Mouse (Mus musculus): ENCODE results near the gene Pitpnm1. TPM values are rescaled to one million over a fixed set of nuclear protein-coding genes. Genes with fewer than 3 reads are reported as not detected.

Pitpnm1 gene
- total RNA-seq, 2 experiments from 2014 or later: 192 to 214 TPM

DNA sequence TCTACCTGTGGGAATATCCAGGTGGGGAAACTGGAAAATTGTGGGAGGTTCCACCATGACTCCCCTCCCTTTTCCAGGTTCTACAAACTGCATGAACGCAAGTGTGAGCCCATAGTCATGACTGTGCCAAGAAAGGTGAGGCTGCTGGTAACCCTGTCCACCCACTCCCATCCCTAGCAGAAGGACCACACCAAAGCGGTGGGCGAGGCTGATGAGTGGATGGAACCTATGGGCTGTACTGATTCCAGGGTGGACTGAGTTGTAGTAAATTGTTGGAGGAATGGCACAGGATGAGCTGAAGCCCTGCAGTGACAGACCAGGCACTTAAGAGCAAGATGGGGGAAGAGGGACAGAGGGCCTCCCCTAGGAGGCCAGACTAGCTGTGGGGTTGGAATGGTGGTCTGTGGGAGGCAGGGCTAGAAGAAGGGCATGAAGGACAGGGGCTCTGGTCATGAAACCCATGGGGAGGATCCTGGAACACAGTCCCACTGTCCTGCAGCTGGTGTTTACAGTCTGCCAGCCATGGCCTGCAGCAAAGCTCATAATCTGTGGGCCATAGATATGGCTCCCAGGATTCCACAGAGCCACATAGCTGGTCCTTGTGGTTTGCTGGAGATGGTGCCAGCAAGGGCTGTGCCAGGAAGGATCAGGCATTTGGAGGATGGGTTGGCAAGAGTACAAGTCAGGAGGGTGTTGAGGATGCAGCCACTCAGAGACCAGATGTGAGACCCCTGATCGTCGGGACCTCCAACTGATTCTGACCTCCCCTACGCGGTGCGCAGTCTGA is 52.8 kb downstream of the Pitpnm1 start:
- no peak for DNase-seq (ENCODE audit: low spot score in 2 of 2)

DNA sequence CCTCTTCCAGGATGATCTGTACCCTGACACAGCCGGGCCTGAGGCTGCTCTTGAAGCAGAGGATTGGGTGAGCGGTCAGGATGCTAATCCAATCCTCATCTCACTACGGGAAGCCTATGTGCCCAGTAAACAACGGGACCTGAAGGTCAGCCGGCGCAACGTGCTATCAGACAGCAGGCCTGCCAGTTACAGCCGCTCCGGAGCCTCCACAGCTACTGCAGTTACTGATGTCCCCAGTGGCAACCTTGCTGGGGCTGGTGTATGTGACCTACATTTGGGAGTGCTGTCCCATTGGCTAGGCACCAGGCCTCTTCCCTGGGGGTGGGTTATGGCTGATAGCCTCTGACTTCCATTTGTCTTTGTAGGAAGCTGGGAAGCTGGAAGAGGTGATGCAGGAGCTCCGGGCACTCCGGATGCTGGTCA is 53.4 kb downstream of the Pitpnm1 start, which contains the start of gene Ptprcap:
Gene Ptprcap (plus strand): TSS at position 373 of the 423 bp plus-strand sequence.
- DNase-seq (ENCODE audit: low spot score in 2 of 2): no peak

DNA sequence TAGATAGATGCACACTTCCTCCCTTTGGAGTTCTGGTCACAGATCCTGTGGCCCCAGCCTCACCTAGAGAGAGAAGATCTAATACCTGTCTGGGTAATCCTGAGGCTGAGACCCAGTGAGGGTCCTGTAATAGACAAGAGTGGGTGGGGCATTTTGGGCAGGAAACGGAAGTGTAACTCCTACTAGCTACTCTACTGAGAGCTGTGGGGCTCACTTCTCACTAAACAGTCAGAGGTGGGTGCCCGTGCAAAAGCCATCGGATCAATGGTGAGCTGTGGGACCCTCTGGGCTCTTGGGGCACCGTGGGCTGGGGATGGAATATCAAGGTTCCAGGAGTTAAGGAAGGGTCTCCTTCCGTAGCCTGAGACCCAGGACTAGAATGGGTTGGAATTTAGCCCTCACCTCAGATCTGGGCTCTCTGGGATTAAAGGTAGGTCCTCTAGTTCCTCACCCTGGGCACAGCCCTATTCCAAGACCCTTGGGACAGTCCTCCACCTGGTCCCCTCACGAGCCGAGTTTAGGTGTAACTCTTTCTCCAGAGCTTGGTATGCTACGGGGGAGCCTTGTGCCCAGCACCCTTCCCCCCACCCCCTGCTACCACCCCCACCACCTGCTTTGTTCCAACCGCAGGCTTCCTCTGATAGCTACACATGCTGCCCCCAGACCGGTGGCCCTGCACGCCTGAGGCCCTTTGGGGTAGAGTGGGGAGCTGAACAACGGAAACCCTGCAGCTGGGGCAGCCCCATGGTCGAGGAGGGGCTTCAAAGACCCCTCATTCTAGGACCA is 54.8 kb downstream of the Pitpnm1 start:
- DNase-seq (ENCODE audit: low spot score in 2 of 2): no peak

GRCm38 (mm10) chr19:4155223-4156072 is 55.6 kb downstream of the Pitpnm1 start:
- no peak for DNase-seq (ENCODE audit: low spot score in 2 of 2)

- no peak for DNase-seq (ENCODE audit: low spot score in 2 of 2)
Measured at GRCm38 (mm10) chr19:4156073-4156579, 56.3 kb downstream of the Pitpnm1 start.

- DNase-seq (ENCODE audit: low spot score in 2 of 2): no peak
Measured at GRCm38 (mm10) chr19:4156771-4157170, 57.0 kb downstream of the Pitpnm1 start.

DNA sequence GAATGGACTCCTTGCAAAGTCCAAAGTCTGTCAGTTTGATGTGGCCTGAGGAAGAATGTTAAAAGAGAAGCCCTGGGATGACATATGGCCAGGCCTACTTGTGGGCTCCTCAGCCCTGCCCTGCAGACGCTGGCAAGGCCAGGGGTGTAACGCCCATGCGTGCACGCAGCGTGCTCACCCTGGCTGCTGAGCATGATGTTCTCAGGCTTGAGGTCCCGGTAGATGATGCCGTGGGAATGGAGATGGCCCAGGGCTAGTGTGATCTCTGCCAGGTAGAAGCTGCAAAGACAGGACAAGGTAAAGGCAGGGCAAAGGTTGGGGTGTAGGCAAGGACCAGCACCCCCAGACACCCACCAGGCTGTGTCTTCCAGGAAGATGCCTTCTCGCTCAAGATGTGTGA is 59.3 kb downstream of the Pitpnm1 start:
- no peak for DNase-seq (ENCODE audit: low spot score in 2 of 2)

- peak; percentile 95 to 98 for DNase-seq (ENCODE audit: low spot score in 2 of 2)
Measured at GRCm38 (mm10) chr19:4162646-4163542, 63.1 kb downstream of the Pitpnm1 start, which contains the start of gene Rps6kb2. Gene Rps6kb2, minus strand, starts transcription at chr19:4163354.

- no peak for DNase-seq (ENCODE audit: low spot score in 2 of 2)
Measured at GRCm38 (mm10) chr19:4163543-4163887, 63.7 kb downstream of the Pitpnm1 start.

Other genes with a start within 250 kb of the Pitpnm1 start
- gene Chka, start 248.2 kb upstream of the Pitpnm1 start, total RNA-seq (2021): 100 to 1,000 TPM in 1 of 2 experiments, 10 to 100 TPM in 1; 98.8 to 100 TPM
- gene Tcirg1, start 192.9 kb upstream of the Pitpnm1 start, total RNA-seq (2021): 10 to 100 TPM; 15.4 to 20.2 TPM
- 100 to 1,000 TPM; 130 TPM for gene Ndufs8, start 187.2 kb upstream of the Pitpnm1 start, total RNA-seq (2021)
- gene Aldh3b1, start 170.2 kb upstream of the Pitpnm1 start, total RNA-seq (2021): 1 to 10 TPM; 2.8 TPM
- 10 to 100 TPM; 17.1 to 18.1 TPM for gene Unc93b1, start 164.8 kb upstream of the Pitpnm1 start, total RNA-seq (2021)
- not detected for gene Aldh3b3, start 141.4 kb upstream of the Pitpnm1 start, total RNA-seq (2021)
- gene Aldh3b2, start 127.7 kb upstream of the Pitpnm1 start, total RNA-seq (2021): 1 to 10 TPM in 1 of 2 experiments, under 1 TPM in 1; 0.98 to 1.9 TPM
- 1 to 10 TPM; 2.0 to 2.3 TPM for gene Acy3, start 113.4 kb upstream of the Pitpnm1 start, total RNA-seq (2021)
- gene Tbx10, start 107.2 kb upstream of the Pitpnm1 start, total RNA-seq (2021): not detected
- 10 to 100 TPM; 12.3 to 12.5 TPM for gene Nudt8, start 99.4 kb upstream of the Pitpnm1 start, total RNA-seq (2021)
- gene Gm49405, start 99.4 kb upstream of the Pitpnm1 start, total RNA-seq (2021): 1 to 10 TPM; 1.5 to 2.2 TPM
- 1 to 10 TPM; 2.3 to 3.0 TPM for gene Doc2g, start 96.7 kb upstream of the Pitpnm1 start, total RNA-seq (2021)
- 100 to 1,000 TPM; 234 to 250 TPM for gene Ndufv1, start 87.2 kb upstream of the Pitpnm1 start, total RNA-seq (2021)
- 100 to 1,000 TPM; 264 to 267 TPM for gene Gstp1, start 62.0 kb upstream of the Pitpnm1 start, total RNA-seq (2021)
- gene Gstp2, start 54.0 kb upstream of the Pitpnm1 start, total RNA-seq (2021): 10 to 100 TPM; 25.9 to 48.3 TPM
- not detected for gene Gstp3, start 40.4 kb upstream of the Pitpnm1 start, total RNA-seq (2021)
- not detected for gene Cabp2, start 18.4 kb upstream of the Pitpnm1 start, total RNA-seq (2021)
- 10 to 100 TPM; 25.0 to 34.1 TPM for gene Cdk2ap2, start 2.8 kb upstream of the Pitpnm1 start, total RNA-seq (2021)
- gene Aip, start 25.9 kb downstream of the Pitpnm1 start, total RNA-seq (2021): 10 to 100 TPM; 73.9 to 83.2 TPM
- not detected for gene Gpr152, start 39.8 kb downstream of the Pitpnm1 start, total RNA-seq (2021)
- not detected for gene Cabp4, start 44.0 kb downstream of the Pitpnm1 start, total RNA-seq (2021)
- gene Coro1b, start 48.6 kb downstream of the Pitpnm1 start, total RNA-seq (2021): 100 to 1,000 TPM in 1 of 2 experiments, 10 to 100 TPM in 1; 91.1 to 102 TPM
- gene Ptprcap, start 53.6 kb downstream of the Pitpnm1 start, total RNA-seq (2021): 1 to 10 TPM in 1 of 2 experiments, under 1 TPM in 1; 0.99 to 2.5 TPM
- gene Rps6kb2, start 63.4 kb downstream of the Pitpnm1 start, total RNA-seq (2021): 10 to 100 TPM; 32.6 to 40.9 TPM
- 1 to 10 TPM; 4.0 to 4.9 TPM for gene Carns1, start 75.5 kb downstream of the Pitpnm1 start, total RNA-seq (2021)
- gene Tbc1d10c, start 91.3 kb downstream of the Pitpnm1 start, total RNA-seq (2021): 1 to 10 TPM in 1 of 2 experiments, under 1 TPM in 1; 0.74 to 1.8 TPM
- gene Ppp1ca, start 92.1 kb downstream of the Pitpnm1 start, total RNA-seq (2021): 100 to 1,000 TPM; 281 TPM
- 1 to 10 TPM; 6.6 to 6.7 TPM for gene Rad9a, start 101.7 kb downstream of the Pitpnm1 start, total RNA-seq (2021)
- under 1 TPM; 0.88 to 0.90 TPM for gene Clcf1, start 114.2 kb downstream of the Pitpnm1 start, total RNA-seq (2021)
- not detected for gene AC109138.7, start 114.4 kb downstream of the Pitpnm1 start, total RNA-seq (2021)
- 10 to 100 TPM; 11.9 to 13.5 TPM for gene Pold4, start 131.9 kb downstream of the Pitpnm1 start, total RNA-seq (2021)
- 10 to 100 TPM; 51.6 to 55.7 TPM for gene Ssh3, start 169.2 kb downstream of the Pitpnm1 start, total RNA-seq (2021)
- gene Ankrd13d, start 183.1 kb downstream of the Pitpnm1 start, total RNA-seq (2021): 10 to 100 TPM; 70.3 to 81.8 TPM
- 100 to 1,000 TPM; 146 to 150 TPM for gene Grk2, start 206.2 kb downstream of the Pitpnm1 start, total RNA-seq (2021)